8 mouse cellular contexts compared by ENCODE assay signal in genomic region chr2:180779226-180780104, GRCm38 (mm10). TPM values are rescaled to one million over a fixed set of nuclear protein-coding genes. Genes with fewer than 3 reads are reported as not detected.
DNase-seq lines count a peak whose midpoint lies in the region; ATAC-seq and TF ChIP-seq lines count a peak whose summit lies in the region.

No protein-coding gene starts in this region.

- 0 out of 2 replicates have a peak, but pooled peaks have one; percentile 39 for ATAC-seq in heart, embryonic 12.5 days (ENCODE audit: insufficient number of reproducible peaks, low FRiP score)

- no peak overlapping the region for H3K4me3 ChIP-seq in E14TG2a.4 (replicated peaks; ENCODE audit: low read length)
- no peak overlapping the region for H3K4me3 ChIP-seq in heart, embryonic 12.5 days
- H3K4me3 ChIP-seq in layer of hippocampus, adult 2 months, result no peak overlapping the region

- peaks cover 7% of the 10 kb centered on the region; the same call in 1 of the 2 replicates for H3K9me3 ChIP-seq in E14TG2a.4 (ENCODE audit: low read length)
- no peaks in the 10 kb centered on the region for H3K9me3 ChIP-seq in heart, embryonic 12.5 days (replicated peaks)

- peak; percentile 60 for DNase-seq in T-cell, adult 2 months (ENCODE audit: low spot score)
- DNase-seq in embryo, embryonic 10.5 days (ENCODE audit: low spot score), result peak; percentile 86
- DNase-seq in layer of hippocampus, adult 2 months (ENCODE audit: low spot score in 2 of 2), result peak; percentile 35 to 68
- DNase-seq in lung, postnatal 36 days, result peak; percentile 56
- peak; percentile 69 to 70 for DNase-seq in right cerebral cortex, adult 2 months (ENCODE audit: low spot score in 2 of 2)
- DNase-seq in yolk sac, embryonic 10.5 days (ENCODE audit: low spot score), result peak; percentile 29

- H3K27ac ChIP-seq in heart, embryonic 12.5 days (ENCODE audit: poor library complexity, severe bottlenecking), result no peak overlapping the region
- H3K27ac ChIP-seq in layer of hippocampus, adult 2 months, result no peak overlapping the region

- H3K27me3 ChIP-seq in E14TG2a.4 (ENCODE audit: insufficient read depth, low read length), result peaks cover 66% of the 10 kb centered on the region
- H3K27me3 ChIP-seq in heart, embryonic 12.5 days (replicated peaks), result peaks cover 70% of the 10 kb centered on the region

- WGBS in heart, embryonic 12.5 days, result 22% methylated on average over 12 of the region's 12 CpGs

- H3K4me2 ChIP-seq in heart, embryonic 12.5 days, result no peak overlapping the region

- peaks cover 50% of the 10 kb centered on the region for H3K4me1 ChIP-seq in E14TG2a.4 (replicated peaks; ENCODE audit: low read depth, low read length)
- peaks cover 7% of the 10 kb centered on the region; the same call in 1 of the 2 replicates for H3K4me1 ChIP-seq in heart, embryonic 12.5 days (replicated peaks)

- no peaks in the 10 kb centered on the region for H3K36me3 ChIP-seq in E14TG2a.4 (ENCODE audit: insufficient read depth, low read length)
- H3K36me3 ChIP-seq in heart, embryonic 12.5 days, result no peaks in the 10 kb centered on the region

- peak; percentile 81 for TF ChIP-seq CTCF in E14TG2a.4 (conservative IDR thresholded peaks at IDR 0.05; ENCODE audit: low read length)
- peak; percentile 99 for TF ChIP-seq CTCF in layer of hippocampus, adult 2 months (conservative IDR thresholded peaks at IDR 0.05)

- no peak overlapping the region for H3K9ac ChIP-seq in heart, embryonic 12.5 days

RNA-seq across cellular contexts. Expression of gene Bhlhe23, which starts 2.8 kb away (rescaled TPM):
- polyA plus RNA-seq in heart, embryonic 12.5 days (2016; fragmentation: Nextera tagmentation; extraction: Ambion mirVana), result not detected in 2 replicates
- not detected for total RNA-seq in layer of hippocampus, adult 2 months (2021)

RNA-seq across cellular contexts. Expression of gene Slc17a9, which starts 54.4 kb away (rescaled TPM):
- polyA plus RNA-seq in heart, embryonic 12.5 days (2016; fragmentation: Nextera tagmentation; extraction: Ambion mirVana), result 0.59 and 0.69 TPM in 2 replicates
- under 1 TPM; 0.64 to 0.77 TPM for total RNA-seq in layer of hippocampus, adult 2 months (2021)

Comparison
In these comparisons a context has a peak if more than half of its experiments do, and no peak if none do; other contexts are left out.
1. DNase-seq: peak in every context shown above with its lines; median percentile 86 in embryo, embryonic 10.5 days; 70 in right cerebral cortex, adult 2 months; 60 in T-cell, adult 2 months; 56 in lung, postnatal 36 days; 52 in layer of hippocampus, adult 2 months; 29 in yolk sac, embryonic 10.5 days.